Mouse (Mus musculus) kidney, embryonic 15.5 days (tissue): ENCODE measurements around the gene Ptprd. TPM values are rescaled to one million over a fixed set of nuclear protein-coding genes. Genes with fewer than 3 reads are reported as not detected.

ENCODE experiments used
- ATAC-seq: fragments of 200-750 bp; cut with Nextera tagmentation; replicated peaks from 2 replicates; pipeline ENCODE4 v1.8.0; 2017; ENCODE audit warnings: moderate TSS enrichment; ENCODE audit not compliant: low FRiP score
- H3K27ac ChIP-seq: fragments of 300-500 bp; sonication (generic); 2 replicates; pipeline ENCODE4 v1.5.1; 2015; ENCODE audit warnings: mild to moderate bottlenecking, inconsistent platforms
- H3K27me3 ChIP-seq: fragments of 300-500 bp; sonication (generic); 2 replicates; pipeline ENCODE4 v1.6.1; 2015; ENCODE audit warnings: inconsistent platforms
- H3K36me3 ChIP-seq: fragments of 300-500 bp; sonication (generic); 2 replicates; pipeline ENCODE4 v1.6.1; 2015; ENCODE audit warnings: inconsistent platforms
- H3K4me1 ChIP-seq: fragments of 300-500 bp; sonication (generic); 2 replicates; pipeline ENCODE4 v1.6.1; 2015; ENCODE audit warnings: inconsistent platforms
- H3K4me2 ChIP-seq: fragments of 300-500 bp; sonication (generic); 2 replicates; pipeline ENCODE4 v1.6.1; 2015; ENCODE audit warnings: moderate library complexity, mild to moderate bottlenecking, inconsistent platforms
- H3K4me3 ChIP-seq: fragments of 300-500 bp; sonication (generic); replicated peaks from 2 replicates; pipeline ENCODE4 v1.5.1; 2015; ENCODE audit warnings: mild to moderate bottlenecking, inconsistent platforms
- H3K9ac ChIP-seq: fragments of 300-500 bp; sonication (generic); 2 replicates; pipeline ENCODE4 v1.6.1; 2015; ENCODE audit warnings: mild to moderate bottlenecking, inconsistent platforms
- H3K9me3 ChIP-seq: fragments of 300-500 bp; sonication (generic); replicated peaks from 2 replicates; pipeline ENCODE4 v1.6.1; 2016; ENCODE audit warnings: inconsistent platforms
- whole genome bisulfite sequencing: fragments of 180-500 bp; shearing (Covaris S2); methylation state at CpG from one replicate; pipeline ENCODE4 v1.1.7; 2015; ENCODE audit warnings: mixed read lengths; 5-methylcytosine and 5-hydroxymethylcytosine counted together
- polyA plus RNA-seq: library from polyadenylated mRNA; unstranded; fragments of >200 nt; fragmentation: Nextera tagmentation; extraction: Ambion mirVana; gene quantifications from 2 replicates; pipeline ENCODE4 v1.2.1, GENCODE M21; 2015

The Ptprd gene
- polyA plus RNA-seq, 1 experiment from 2014 or later = 21.6 TPM

GRCm38 (mm10) chr4:78142088-78142766 lies 69.5 kb downstream of the Ptprd start:
- Histone ChIP-seq H3K4me2 (no peak overlapping the region), H3K36me3 (no peaks in the 10 kb centered on the region), H3K4me1 (no peaks in the 10 kb centered on the region), H3K9ac (no peak overlapping the region), H3K27me3 (no peaks in the 10 kb centered on the region), H3K4me3 (no peak overlapping the region), H3K27ac (no peak overlapping the region), H3K9me3 (no peaks in the 10 kb centered on the region)
- 85% methylated on average over 3 of the region's 3 CpGs for WGBS
- no peak for ATAC-seq

- WGBS = 10% methylated on average over 3 of the region's 3 CpGs
- no peaks in the 10 kb centered on the region for H3K36me3 ChIP-seq
- no peak overlapping the region for H3K4me3 ChIP-seq
- no peaks in the 10 kb centered on the region; the same call in 1 of the 2 replicates for H3K27me3 ChIP-seq
- no peak overlapping the region for H3K27ac ChIP-seq
- H3K4me1 ChIP-seq = 0 out of 2 replicates have a peak, but pooled peaks cover 3% of the 10 kb centered on the region
- no peak overlapping the region for H3K4me2 ChIP-seq
- H3K9ac ChIP-seq = no peak overlapping the region
- H3K9me3 ChIP-seq = no peaks in the 10 kb centered on the region
- ATAC-seq = no peak
These were observed 100.9 kb downstream of the Ptprd start for GRCm38 (mm10) chr4:78110898-78111297.

GRCm38 (mm10) chr4:78097526-78097925 lies 114.2 kb downstream of the Ptprd start:
- H3K27me3 ChIP-seq = no peaks in the 10 kb centered on the region
- H3K4me3 ChIP-seq = no peak overlapping the region
- no peaks in the 10 kb centered on the region for H3K9me3 ChIP-seq
- H3K36me3 ChIP-seq = no peaks in the 10 kb centered on the region
- no peak overlapping the region for H3K27ac ChIP-seq
- H3K4me1 ChIP-seq = no peaks in the 10 kb centered on the region
- no peak for ATAC-seq
- H3K9ac ChIP-seq = no peak overlapping the region
- H3K4me2 ChIP-seq = no peak overlapping the region

GRCm38 (mm10) chr4:78082744-78083143 lies 129.0 kb downstream of the Ptprd start:
- Histone ChIP-seq H3K9ac (no peak overlapping the region), H3K27ac (no peak overlapping the region), H3K4me2 (no peak overlapping the region), H3K36me3 (no peaks in the 10 kb centered on the region), H3K27me3 (no peaks in the 10 kb centered on the region), H3K4me1 (no peaks in the 10 kb centered on the region), H3K9me3 (no peaks in the 10 kb centered on the region; the same call in 1 of the 2 replicates), H3K4me3 (no peak overlapping the region)
- ATAC-seq = no peak

GRCm38 (mm10) chr4:78077499-78077898 lies 134.3 kb downstream of the Ptprd start:
- ATAC-seq = no peak
- Histone ChIP-seq H3K4me3 (no peak overlapping the region), H3K9ac (no peak overlapping the region)

GRCm38 (mm10) chr4:78077087-78077486 lies 134.7 kb downstream of the Ptprd start:
- no peak overlapping the region for H3K4me2 ChIP-seq
- H3K27me3 ChIP-seq = no peaks in the 10 kb centered on the region
- no peak overlapping the region for H3K9ac ChIP-seq
- no peaks in the 10 kb centered on the region for H3K4me1 ChIP-seq
- WGBS = 86% methylated on average over 1 of the region's 1 CpGs
- no peak overlapping the region for H3K27ac ChIP-seq
- H3K9me3 ChIP-seq = no peaks in the 10 kb centered on the region; the same call in 1 of the 2 replicates
- ATAC-seq = no peak
- H3K36me3 ChIP-seq = no peaks in the 10 kb centered on the region
- H3K4me3 ChIP-seq = no peak overlapping the region

More at GRCm38 (mm10) chr4:78077499-78077898, 134.3 kb downstream of the Ptprd start:
- Histone ChIP-seq H3K9me3 (no peaks in the 10 kb centered on the region; the same call in 1 of the 2 replicates), H3K27ac (no peak overlapping the region), H3K36me3 (no peaks in the 10 kb centered on the region), H3K4me2 (no peak overlapping the region), H3K4me1 (no peaks in the 10 kb centered on the region), H3K27me3 (no peaks in the 10 kb centered on the region)

GRCm38 (mm10) chr4:78038401-78038800 lies 173.4 kb downstream of the Ptprd start:
- Histone ChIP-seq H3K9me3 (no peaks in the 10 kb centered on the region), H3K36me3 (no peaks in the 10 kb centered on the region), H3K27ac (no peak overlapping the region), H3K27me3 (no peaks in the 10 kb centered on the region), H3K4me2 (no peak overlapping the region), H3K4me3 (no peak overlapping the region), H3K9ac (no peak overlapping the region), H3K4me1 (no peaks in the 10 kb centered on the region)
- WGBS = 34% methylated on average over 5 of the region's 5 CpGs
- no peak for ATAC-seq

- Histone ChIP-seq H3K36me3 (no peaks in the 10 kb centered on the region), H3K4me2 (no peak overlapping the region), H3K4me3 (no peak overlapping the region), H3K27ac (no peak overlapping the region), H3K9ac (no peak overlapping the region), H3K9me3 (no peaks in the 10 kb centered on the region), H3K4me1 (no peaks in the 10 kb centered on the region), H3K27me3 (no peaks in the 10 kb centered on the region)
- 45% methylated on average over 1 of the region's 1 CpGs for WGBS
- ATAC-seq = no peak
These were observed 209.7 kb downstream of the Ptprd start for GRCm38 (mm10) chr4:78002065-78002464.

- H3K27me3 ChIP-seq = no peaks in the 10 kb centered on the region
- WGBS = 83% methylated on average over 4 of the region's 4 CpGs
- H3K9ac ChIP-seq = no peak overlapping the region
- no peak overlapping the region for H3K4me2 ChIP-seq
- no peak overlapping the region for H3K27ac ChIP-seq
- H3K4me3 ChIP-seq = no peak overlapping the region
- no peaks in the 10 kb centered on the region for H3K4me1 ChIP-seq
- H3K36me3 ChIP-seq = no peaks in the 10 kb centered on the region
- ATAC-seq = no peak
- no peaks in the 10 kb centered on the region for H3K9me3 ChIP-seq
These were observed 219.1 kb downstream of the Ptprd start for GRCm38 (mm10) chr4:77992709-77993108.

GRCm38 (mm10) chr4:77982094-77982493 lies 229.7 kb downstream of the Ptprd start:
- Histone ChIP-seq H3K4me3 (no peak overlapping the region), H3K9ac (no peak overlapping the region), H3K36me3 (no peaks in the 10 kb centered on the region), H3K27me3 (no peaks in the 10 kb centered on the region), H3K9me3 (no peaks in the 10 kb centered on the region), H3K27ac (no peak overlapping the region), H3K4me2 (no peak overlapping the region), H3K4me1 (no peaks in the 10 kb centered on the region)
- WGBS = 93% methylated on average over 4 of the region's 4 CpGs
- no peak for ATAC-seq

- no peaks in the 10 kb centered on the region for H3K27me3 ChIP-seq
- H3K9ac ChIP-seq = no peak overlapping the region
- no peaks in the 10 kb centered on the region for H3K36me3 ChIP-seq
- H3K4me1 ChIP-seq = no peaks in the 10 kb centered on the region
- no peaks in the 10 kb centered on the region for H3K9me3 ChIP-seq
- no peak overlapping the region for H3K27ac ChIP-seq
- ATAC-seq = no peak
- H3K4me3 ChIP-seq = no peak overlapping the region
- WGBS = 12% methylated on average over 2 of the region's 2 CpGs
- no peak overlapping the region for H3K4me2 ChIP-seq
These were observed 250.1 kb downstream of the Ptprd start for GRCm38 (mm10) chr4:77961711-77962110.

GRCm38 (mm10) chr4:77889489-77889888 lies 322.3 kb downstream of the Ptprd start:
- no peak for ATAC-seq
- H3K27me3 ChIP-seq = no peaks in the 10 kb centered on the region
- no peak overlapping the region for H3K9ac ChIP-seq
- WGBS = 82% methylated on average over 4 of the region's 4 CpGs
- H3K9me3 ChIP-seq = no peaks in the 10 kb centered on the region
- H3K36me3 ChIP-seq = no peaks in the 10 kb centered on the region
- no peak overlapping the region for H3K4me2 ChIP-seq
- no peak overlapping the region for H3K4me3 ChIP-seq
- H3K27ac ChIP-seq = no peak overlapping the region
- H3K4me1 ChIP-seq = no peaks in the 10 kb centered on the region

- Histone ChIP-seq H3K27ac (no peak overlapping the region), H3K9me3 (no peaks in the 10 kb centered on the region), H3K9ac (no peak overlapping the region), H3K4me1 (no peaks in the 10 kb centered on the region), H3K4me2 (no peak overlapping the region), H3K4me3 (no peak overlapping the region), H3K27me3 (no peaks in the 10 kb centered on the region), H3K36me3 (no peaks in the 10 kb centered on the region)
- WGBS = 61% methylated on average over 2 of the region's 2 CpGs
- no peak for ATAC-seq
These were observed 331.5 kb downstream of the Ptprd start for GRCm38 (mm10) chr4:77880213-77880612.
